Mouse (Mus musculus): ENCODE results near the gene Atp11b. TPM values are rescaled to one million over a fixed set of nuclear protein-coding genes. Genes with fewer than 3 reads are reported as not detected.

Gene Atp11b
- polyA plus RNA-seq, 1 experiment from 2014 or later, result 14.7 TPM

- Histone ChIP-seq H3K27ac (replicated peaks) (no peak overlapping the region), H3K4me3 (replicated peaks) (no peak overlapping the region), H3K9ac (no peak overlapping the region), H3K4me1 (replicated peaks) (no peaks in the 10 kb centered on the region), H3K36me3 (replicated peaks) (peaks cover 35% of the 10 kb centered on the region), H3K27me3 (no peaks in the 10 kb centered on the region), H3K4me2 (no peak overlapping the region), H3K9me3 (replicated peaks) (no peaks in the 10 kb centered on the region)
- no peak for ATAC-seq (ENCODE audit: insufficient read depth)
- 79% methylated on average over 2 of the region's 2 CpGs for WGBS (ENCODE audit: insufficient replicate concordance)
Measured at GRCm38 (mm10) chr3:35802040-35802439, 48.1 kb downstream of the Atp11b start.

- H3K4me2 ChIP-seq, result no peak overlapping the region
- no peaks in the 10 kb centered on the region for H3K9me3 ChIP-seq (replicated peaks)
- H3K4me3 ChIP-seq (replicated peaks), result no peak overlapping the region
- no peaks in the 10 kb centered on the region for H3K4me1 ChIP-seq (replicated peaks)
- WGBS (ENCODE audit: insufficient replicate concordance), result 68% methylated on average over 3 of the region's 3 CpGs
- H3K27me3 ChIP-seq, result no peaks in the 10 kb centered on the region
- H3K36me3 ChIP-seq (replicated peaks), result peaks cover 19% of the 10 kb centered on the region
- no peak overlapping the region for H3K27ac ChIP-seq (replicated peaks)
- ATAC-seq (ENCODE audit: insufficient read depth), result no peak
- H3K9ac ChIP-seq, result no peak overlapping the region
Measured at GRCm38 (mm10) chr3:35819887-35820286, 66.0 kb downstream of the Atp11b start.

- no peak overlapping the region for H3K27ac ChIP-seq (replicated peaks)
- H3K4me2 ChIP-seq, result no peak overlapping the region
- H3K4me3 ChIP-seq (replicated peaks), result no peak overlapping the region
- whole genome bisulfite sequencing (ENCODE audit: insufficient replicate concordance), result 91% methylated on average over 3 of the region's 3 CpGs
- H3K4me1 ChIP-seq (replicated peaks), result no peaks in the 10 kb centered on the region
- H3K36me3 ChIP-seq (replicated peaks), result peaks cover 21% of the 10 kb centered on the region
- H3K9ac ChIP-seq, result no peak overlapping the region
- no peaks in the 10 kb centered on the region for H3K27me3 ChIP-seq
- ATAC-seq (ENCODE audit: insufficient read depth), result no peak
- H3K9me3 ChIP-seq (replicated peaks), result no peaks in the 10 kb centered on the region
Measured at GRCm38 (mm10) chr3:35822036-35822435, 68.1 kb downstream of the Atp11b start.

- Histone ChIP-seq H3K4me3 (replicated peaks) (no peak overlapping the region), H3K27ac (replicated peaks) (no peak overlapping the region), H3K9me3 (replicated peaks) (no peaks in the 10 kb centered on the region), H3K9ac (no peak overlapping the region), H3K27me3 (no peaks in the 10 kb centered on the region), H3K4me1 (replicated peaks) (no peaks in the 10 kb centered on the region), H3K36me3 (replicated peaks) (peaks cover 23% of the 10 kb centered on the region), H3K4me2 (no peak overlapping the region)
- 84% methylated on average over 9 of the region's 9 CpGs for WGBS (ENCODE audit: insufficient replicate concordance)
- ATAC-seq (ENCODE audit: insufficient read depth), result no peak
Measured at GRCm38 (mm10) chr3:35849326-35849725, 95.4 kb downstream of the Atp11b start.

- no peaks in the 10 kb centered on the region for H3K36me3 ChIP-seq (replicated peaks)
- H3K27ac ChIP-seq (replicated peaks), result no peak overlapping the region
- no peaks in the 10 kb centered on the region for H3K9me3 ChIP-seq (replicated peaks)
- H3K27me3 ChIP-seq, result no peaks in the 10 kb centered on the region
- no peak overlapping the region for H3K4me2 ChIP-seq
- H3K4me3 ChIP-seq (replicated peaks), result no peak overlapping the region
- no peaks in the 10 kb centered on the region for H3K4me1 ChIP-seq (replicated peaks)
- no peak overlapping the region for H3K9ac ChIP-seq
- ATAC-seq (ENCODE audit: insufficient read depth), result no peak
Measured at GRCm38 (mm10) chr3:35883267-35883666, 129.4 kb downstream of the Atp11b start.

GRCm38 (mm10) chr3:35889531-35889930 is 135.6 kb downstream of the Atp11b start:
- no peaks in the 10 kb centered on the region for H3K27me3 ChIP-seq
- 77% methylated on average over 2 of the region's 2 CpGs for WGBS (ENCODE audit: insufficient replicate concordance)
- H3K4me3 ChIP-seq (replicated peaks), result no peak overlapping the region
- H3K27ac ChIP-seq (replicated peaks), result no peak overlapping the region
- H3K9ac ChIP-seq, result no peak overlapping the region
- peaks cover 25% of the 10 kb centered on the region for H3K36me3 ChIP-seq (replicated peaks)
- H3K9me3 ChIP-seq (replicated peaks), result no peaks in the 10 kb centered on the region
- no peak for ATAC-seq (ENCODE audit: insufficient read depth)
- H3K4me2 ChIP-seq, result no peak overlapping the region
- H3K4me1 ChIP-seq (replicated peaks), result no peaks in the 10 kb centered on the region; the same call in 1 of the 2 replicates

GRCm38 (mm10) chr3:35891123-35891522 is 137.2 kb downstream of the Atp11b start:
- peaks cover 29% of the 10 kb centered on the region for H3K36me3 ChIP-seq (replicated peaks)
- no peak overlapping the region for H3K4me2 ChIP-seq
- 78% methylated on average over 4 of the region's 4 CpGs for WGBS (ENCODE audit: insufficient replicate concordance)
- H3K27ac ChIP-seq (replicated peaks), result no peak overlapping the region
- no peak overlapping the region for H3K9ac ChIP-seq
- H3K4me3 ChIP-seq (replicated peaks), result no peak overlapping the region
- peak; percentile 65 for ATAC-seq (ENCODE audit: insufficient read depth)
- no peaks in the 10 kb centered on the region for H3K9me3 ChIP-seq (replicated peaks)
- H3K27me3 ChIP-seq, result no peaks in the 10 kb centered on the region
- no peaks in the 10 kb centered on the region; the same call in 1 of the 2 replicates for H3K4me1 ChIP-seq (replicated peaks)

- H3K4me3 ChIP-seq (replicated peaks), result no peak overlapping the region
- ATAC-seq (ENCODE audit: insufficient read depth), result no peak
- no peaks in the 10 kb centered on the region; the same call in 1 of the 2 replicates for H3K4me1 ChIP-seq (replicated peaks)
- H3K27me3 ChIP-seq, result no peaks in the 10 kb centered on the region
- no peaks in the 10 kb centered on the region for H3K9me3 ChIP-seq (replicated peaks)
- H3K9ac ChIP-seq, result no peak overlapping the region
- H3K36me3 ChIP-seq (replicated peaks), result peaks cover 43% of the 10 kb centered on the region
- WGBS (ENCODE audit: insufficient replicate concordance), result 71% methylated on average over 5 of the region's 5 CpGs
- H3K4me2 ChIP-seq, result no peak overlapping the region
- no peak overlapping the region for H3K27ac ChIP-seq (replicated peaks)
Measured at GRCm38 (mm10) chr3:35893156-35893555, 139.2 kb downstream of the Atp11b start.

GRCm38 (mm10) chr3:35897900-35898299 is 144.0 kb downstream of the Atp11b start:
- no peak for ATAC-seq (ENCODE audit: insufficient read depth)
- Histone ChIP-seq H3K9ac (no peak overlapping the region), H3K4me2 (no peak overlapping the region), H3K27me3 (no peaks in the 10 kb centered on the region), H3K9me3 (replicated peaks) (no peaks in the 10 kb centered on the region), H3K4me3 (replicated peaks) (no peak overlapping the region), H3K27ac (replicated peaks) (no peak overlapping the region), H3K36me3 (replicated peaks) (peaks cover 53% of the 10 kb centered on the region), H3K4me1 (replicated peaks) (no peaks in the 10 kb centered on the region)
- 92% methylated on average over 2 of the region's 2 CpGs for WGBS (ENCODE audit: insufficient replicate concordance)

GRCm38 (mm10) chr3:35899109-35899508 is 145.2 kb downstream of the Atp11b start:
- no peak overlapping the region for H3K4me3 ChIP-seq (replicated peaks)
- H3K27ac ChIP-seq (replicated peaks), result no peak overlapping the region
- H3K9ac ChIP-seq, result no peak overlapping the region
- H3K36me3 ChIP-seq (replicated peaks), result peaks cover 58% of the 10 kb centered on the region
- WGBS (ENCODE audit: insufficient replicate concordance), result 88% methylated on average over 3 of the region's 3 CpGs
- no peaks in the 10 kb centered on the region; the same call in 1 of the 2 replicates for H3K4me1 ChIP-seq (replicated peaks)
- H3K4me2 ChIP-seq, result no peak overlapping the region
- H3K9me3 ChIP-seq (replicated peaks), result no peaks in the 10 kb centered on the region
- no peaks in the 10 kb centered on the region for H3K27me3 ChIP-seq
- no peak for ATAC-seq (ENCODE audit: insufficient read depth)

- Histone ChIP-seq H3K9ac (no peak overlapping the region), H3K4me3 (replicated peaks) (no peak overlapping the region), H3K27ac (replicated peaks) (no peak overlapping the region), H3K4me2 (no peak overlapping the region), H3K9me3 (replicated peaks) (no peaks in the 10 kb centered on the region), H3K4me1 (replicated peaks) (peaks cover 3% of the 10 kb centered on the region; the same call in 1 of the 2 replicates), H3K27me3 (no peaks in the 10 kb centered on the region), H3K36me3 (replicated peaks) (peaks cover 65% of the 10 kb centered on the region)
- WGBS (ENCODE audit: insufficient replicate concordance), result 85% methylated on average over 5 of the region's 5 CpGs
- no peak for ATAC-seq (ENCODE audit: insufficient read depth)
Measured at GRCm38 (mm10) chr3:35900555-35901204, 146.8 kb downstream of the Atp11b start.

All from liver, embryonic 15.5 days (tissue).